Mouse (Mus musculus) midbrain, embryonic 16.5 days (tissue): Measurements from ENCODE around the gene Tbc1d10a. TPM values are rescaled to one million over a fixed set of nuclear protein-coding genes. Genes with fewer than 3 reads are reported as not detected.

Experiments used
- ATAC-seq: fragments of 200-750 bp; cut with Nextera tagmentation; 2 replicates; pipeline ENCODE4 v1.8.0; 2017; ENCODE audit warnings: moderate TSS enrichment
- H3K27ac ChIP-seq: fragments of 300-500 bp; sonication (generic); 2 replicates; pipeline ENCODE4 v1.5.1; 2014; ENCODE audit warnings: mild to moderate bottlenecking, low read length, mixed read lengths
- H3K27me3 ChIP-seq: fragments of 300-500 bp; sonication (generic); 2 replicates; pipeline ENCODE4 v1.6.1; 2014; ENCODE audit warnings: low read depth, low read length, mixed read lengths; ENCODE audit not compliant: control insufficient read depth, insufficient read depth
- H3K36me3 ChIP-seq: fragments of 300-500 bp; sonication (generic); 2 replicates; pipeline ENCODE4 v1.6.1; 2014; ENCODE audit warnings: mild to moderate bottlenecking, low read length, moderate library complexity, mixed read lengths; ENCODE audit not compliant: control insufficient read depth, insufficient read depth
- H3K4me1 ChIP-seq: fragments of 300-500 bp; sonication (generic); 2 replicates; pipeline ENCODE4 v1.6.1; 2014; ENCODE audit warnings: mild to moderate bottlenecking, low read length, mixed read lengths; ENCODE audit not compliant: control insufficient read depth, insufficient read depth
- H3K4me2 ChIP-seq: fragments of 300-500 bp; sonication (generic); 2 replicates; pipeline ENCODE4 v1.6.1; 2014; ENCODE audit warnings: mild to moderate bottlenecking, low read length, mixed read lengths
- H3K4me3 ChIP-seq: fragments of 300-500 bp; sonication (generic); 2 replicates; pipeline ENCODE4 v1.5.1; 2014; ENCODE audit warnings: low read depth, mild to moderate bottlenecking, low read length, moderate library complexity, mixed read lengths
- H3K9ac ChIP-seq: fragments of 300-500 bp; sonication (generic); 2 replicates; pipeline ENCODE4 v1.6.1; 2014; ENCODE audit warnings: low read depth, low read length, mixed read lengths
- H3K9me3 ChIP-seq: fragments of 300-500 bp; sonication (generic); replicated peaks from 2 replicates; pipeline ENCODE4 v1.6.1; 2014; ENCODE audit warnings: mild to moderate bottlenecking, low read length, mixed read lengths; ENCODE audit not compliant: control insufficient read depth, poor library complexity, severe bottlenecking
- WGBS: fragments of 180-500 bp; shearing (Covaris S2); extraction: QIAGEN DNeasy Blood & Tissue Kit; methylation state at CpG from one replicate; pipeline ENCODE4 v1.1.7; 2014; 5-methylcytosine and 5-hydroxymethylcytosine counted together
- polyA plus RNA-seq: library from polyadenylated mRNA; unstranded; fragments of >200 nt; fragmentation: Nextera tagmentation; extraction: Ambion mirVana; gene quantifications from 2 replicates; pipeline ENCODE4 v1.2.1, GENCODE M21; 2015

The Tbc1d10a gene
- polyA plus RNA-seq: 33.6 and 34.8 TPM in 2 replicates

DNA sequence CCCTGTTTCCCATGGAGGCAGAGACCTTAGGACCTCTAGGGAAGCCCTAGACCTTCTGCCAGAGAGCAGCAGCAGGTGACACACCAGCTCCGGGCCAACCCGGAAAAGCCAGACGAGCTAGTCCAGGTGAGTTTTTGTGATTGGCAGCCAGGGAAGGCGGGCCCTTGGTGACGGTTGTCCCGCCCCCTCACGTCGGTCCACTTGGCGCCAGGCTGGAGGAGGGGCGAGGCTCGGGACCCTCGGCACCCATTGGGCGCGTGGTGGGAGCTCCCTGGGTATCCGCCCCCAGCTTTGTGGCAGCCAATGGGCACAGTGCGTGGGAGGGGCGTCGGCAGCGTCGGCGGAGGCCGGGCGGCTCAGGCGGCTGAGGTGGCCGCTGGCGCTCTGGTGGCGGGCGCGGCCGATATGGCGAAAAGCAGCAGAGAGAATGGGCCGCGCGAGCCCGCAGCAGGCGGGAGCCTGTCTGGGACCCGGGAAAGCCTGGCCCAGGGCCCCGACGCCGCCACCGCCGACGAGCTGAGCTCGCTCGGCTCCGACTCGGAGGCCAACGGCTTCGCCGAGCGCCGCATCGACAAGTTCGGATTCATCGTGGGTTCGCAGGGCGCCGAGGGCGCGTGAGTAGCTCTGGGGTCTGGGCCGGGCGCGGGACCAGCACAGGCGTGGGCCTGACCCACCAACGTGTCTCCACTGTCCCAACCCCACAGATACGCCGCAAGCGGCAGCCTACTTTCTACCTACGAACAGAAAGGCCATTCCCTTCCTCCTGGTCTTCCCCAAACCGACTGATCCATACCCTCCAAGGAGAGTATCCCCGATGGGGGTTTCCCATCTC, at the start of gene Tbc1d10a:
TSS of gene Tbc1d10a (plus strand) at position 304 of the 832 bp plus-strand sequence.
- 0% methylated on average over 67 of the region's 71 CpGs for WGBS
- Histone ChIP-seq H3K27ac (peak within 1 kb of the TSS; percentile 79), H3K4me2 (peak within 1 kb of the TSS; percentile 96), H3K36me3 (peaks cover 5% of the 10 kb centered on the region; the same call in 1 of the 2 replicates), H3K9me3 (no peaks in the 10 kb centered on the region), H3K4me1 (peaks cover 13% of the 10 kb centered on the region), H3K27me3 (no peaks in the 10 kb centered on the region), H3K4me3 (peak within 1 kb of the TSS; percentile 86), H3K9ac (peak within 1 kb of the TSS; percentile 97)
- ATAC-seq: peak; percentile 99

DNA sequence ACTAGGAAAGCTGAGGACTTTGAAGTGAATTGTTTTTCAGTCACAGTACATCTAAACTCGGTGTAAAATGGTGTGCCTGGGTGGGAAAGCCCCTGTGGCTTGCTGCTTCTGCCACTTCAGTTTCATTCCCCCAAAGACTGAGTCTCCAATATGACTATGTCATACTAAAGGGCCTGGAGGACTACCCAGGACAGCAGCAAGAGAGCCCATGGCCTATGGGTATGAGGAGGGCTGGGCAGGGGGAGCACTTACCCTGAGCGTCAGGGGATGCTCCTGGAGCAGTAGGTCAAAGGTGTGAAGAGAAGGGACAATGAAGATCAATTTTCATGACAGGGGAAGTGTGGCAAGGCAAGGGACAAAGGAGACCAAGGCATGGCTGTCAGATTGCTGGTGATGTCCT, 47.6 kb upstream of the Tbc1d10a start:
- no peaks in the 10 kb centered on the region for H3K27me3 ChIP-seq
- no peak for ATAC-seq
- H3K36me3 ChIP-seq: peaks cover 35% of the 10 kb centered on the region
- no peak overlapping the region for H3K4me2 ChIP-seq
- no peak overlapping the region for H3K4me3 ChIP-seq
- WGBS: 82% methylated on average over 2 of the region's 2 CpGs
- H3K9me3 ChIP-seq: no peaks in the 10 kb centered on the region
- H3K4me1 ChIP-seq: peaks cover 22% of the 10 kb centered on the region
- no peak overlapping the region for H3K9ac ChIP-seq
- H3K27ac ChIP-seq: no peak overlapping the region

DNA sequence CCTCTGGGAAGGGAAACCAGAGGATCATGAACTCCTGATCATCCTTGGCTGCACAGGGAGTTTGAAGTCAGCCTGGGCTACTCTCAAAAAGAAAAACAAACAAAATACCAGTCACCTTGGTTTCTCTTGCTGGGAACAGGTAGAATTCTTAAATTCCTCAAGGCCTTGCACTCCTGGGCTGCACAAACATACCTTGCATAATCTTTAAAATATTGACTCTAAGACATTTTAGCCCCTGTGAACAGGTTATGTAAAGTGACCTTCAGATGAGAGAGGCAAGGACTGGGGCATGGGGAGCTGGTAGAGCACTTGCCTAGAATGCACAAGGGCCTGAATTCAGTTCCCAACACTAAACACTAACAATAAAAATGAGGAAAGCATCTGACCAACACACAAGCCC, 45.1 kb upstream of the Tbc1d10a start:
- Histone ChIP-seq H3K27me3 (no peaks in the 10 kb centered on the region), H3K4me3 (no peak overlapping the region), H3K4me2 (no peak overlapping the region), H3K27ac (no peak overlapping the region), H3K9me3 (no peaks in the 10 kb centered on the region), H3K4me1 (peaks cover 15% of the 10 kb centered on the region), H3K36me3 (peaks cover 35% of the 10 kb centered on the region), H3K9ac (no peak overlapping the region)
- no peak for ATAC-seq

GRCm38 (mm10) chr11:4142352-4142751, 44.2 kb upstream of the Tbc1d10a start:
- 88% methylated on average over 4 of the region's 4 CpGs for WGBS
- Histone ChIP-seq H3K4me3 (no peak overlapping the region), H3K4me1 (peaks cover 7% of the 10 kb centered on the region), H3K27ac (no peak overlapping the region), H3K4me2 (no peak overlapping the region), H3K27me3 (no peaks in the 10 kb centered on the region), H3K36me3 (peaks cover 35% of the 10 kb centered on the region), H3K9ac (no peak overlapping the region), H3K9me3 (no peaks in the 10 kb centered on the region)
- no peak for ATAC-seq

DNA sequence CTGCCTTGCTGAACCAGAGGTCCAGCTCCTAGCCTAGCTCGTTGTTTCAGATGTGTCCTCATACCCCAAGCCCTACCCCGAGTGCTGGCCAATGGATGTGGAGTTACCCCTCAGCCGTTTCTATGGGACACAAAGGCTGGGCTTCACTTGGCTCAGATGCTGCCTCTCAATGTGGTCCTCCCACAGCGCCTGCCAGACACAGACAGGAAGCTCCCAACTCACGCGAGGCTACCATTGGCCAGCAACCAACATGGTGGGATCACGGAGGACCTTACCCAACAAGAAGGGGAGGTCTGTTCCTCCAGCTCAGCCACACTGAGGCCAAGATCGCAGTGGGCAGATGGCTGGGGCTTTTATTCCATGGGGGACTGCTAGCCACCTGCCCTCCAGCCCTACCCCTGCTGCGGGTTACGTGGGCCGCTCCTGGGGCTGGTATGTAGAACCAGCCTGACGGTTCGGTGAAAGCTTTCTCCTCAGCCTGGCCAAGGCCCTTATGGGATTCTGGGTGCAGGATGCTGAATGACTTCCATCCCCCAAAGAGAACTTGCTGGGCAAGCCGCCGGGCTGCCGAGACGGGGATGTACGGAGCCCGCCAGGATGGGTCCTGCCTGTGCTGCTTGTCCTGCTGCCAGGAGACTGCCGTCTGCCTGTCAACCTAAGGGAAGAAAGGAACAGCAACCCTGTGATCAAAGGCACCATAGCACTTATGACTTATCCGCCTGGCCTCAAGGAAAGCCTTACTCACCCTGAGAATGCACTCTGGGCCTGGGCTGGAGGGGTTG, 43.1 kb upstream of the Tbc1d10a start:
- no peaks in the 10 kb centered on the region for H3K4me1 ChIP-seq
- WGBS: 85% methylated on average over 21 of the region's 21 CpGs
- H3K27me3 ChIP-seq: no peaks in the 10 kb centered on the region
- peak; percentile 46; the same call in 1 of the 2 replicates for ATAC-seq
- no peaks in the 10 kb centered on the region for H3K9me3 ChIP-seq
- H3K36me3 ChIP-seq: peaks cover 36% of the 10 kb centered on the region
- H3K27ac ChIP-seq: no peak overlapping the region
- no peak overlapping the region for H3K4me2 ChIP-seq
- no peak overlapping the region for H3K4me3 ChIP-seq
- H3K9ac ChIP-seq: no peak overlapping the region

GRCm38 (mm10) chr11:4146381-4146780, 40.2 kb upstream of the Tbc1d10a start:
- H3K27me3 ChIP-seq: no peaks in the 10 kb centered on the region
- peaks cover 17% of the 10 kb centered on the region for H3K36me3 ChIP-seq
- H3K4me3 ChIP-seq: no peak overlapping the region
- no peak overlapping the region for H3K27ac ChIP-seq
- ATAC-seq: no peak
- 79% methylated on average over 6 of the region's 6 CpGs for WGBS
- no peak overlapping the region for H3K9ac ChIP-seq
- H3K4me1 ChIP-seq: no peaks in the 10 kb centered on the region
- no peaks in the 10 kb centered on the region for H3K9me3 ChIP-seq
- H3K4me2 ChIP-seq: no peak overlapping the region

DNA sequence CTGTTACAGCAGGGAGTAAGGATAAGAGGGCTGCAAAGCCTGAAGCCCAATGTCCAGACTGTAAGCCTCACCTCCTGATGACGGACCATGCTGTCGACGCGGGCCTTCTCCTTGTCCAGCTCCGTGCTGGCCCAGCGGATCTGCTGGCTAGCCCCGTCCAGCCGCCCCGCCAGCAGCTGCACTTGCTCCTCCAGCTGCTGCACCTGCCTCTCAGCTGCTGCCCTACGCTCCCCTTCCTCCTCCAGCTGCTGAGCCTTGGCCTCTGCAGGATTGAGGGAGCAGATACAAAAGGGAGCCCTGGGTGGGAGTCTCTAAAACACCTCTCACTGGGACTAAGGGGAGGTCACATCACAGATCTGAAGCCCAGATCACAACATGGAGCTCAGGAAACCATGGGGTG, 39.5 kb upstream of the Tbc1d10a start:
- H3K27me3 ChIP-seq: no peaks in the 10 kb centered on the region
- H3K9ac ChIP-seq: no peak overlapping the region
- no peak overlapping the region for H3K27ac ChIP-seq
- 86% methylated on average over 10 of the region's 10 CpGs for WGBS
- H3K4me1 ChIP-seq: no peaks in the 10 kb centered on the region
- no peak for ATAC-seq
- peaks cover 16% of the 10 kb centered on the region for H3K36me3 ChIP-seq
- no peak overlapping the region for H3K4me2 ChIP-seq
- H3K4me3 ChIP-seq: no peak overlapping the region
- no peaks in the 10 kb centered on the region for H3K9me3 ChIP-seq

GRCm38 (mm10) chr11:4148120-4148519, 38.5 kb upstream of the Tbc1d10a start:
- H3K9ac ChIP-seq: no peak overlapping the region
- no peak overlapping the region for H3K4me2 ChIP-seq
- no peaks in the 10 kb centered on the region for H3K27me3 ChIP-seq
- H3K4me1 ChIP-seq: no peaks in the 10 kb centered on the region
- H3K27ac ChIP-seq: no peak overlapping the region
- 89% methylated on average over 5 of the region's 5 CpGs for WGBS
- no peak overlapping the region for H3K4me3 ChIP-seq
- no peaks in the 10 kb centered on the region for H3K9me3 ChIP-seq
- ATAC-seq: no peak
- H3K36me3 ChIP-seq: peaks cover 7% of the 10 kb centered on the region; the same call in 1 of the 2 replicates
